Mouse (Mus musculus) liver, embryonic 16.5 days (tissue): ENCODE data around the gene Usp3. TPM values are rescaled to one million over a fixed set of nuclear protein-coding genes. Genes with fewer than 3 reads are reported as not detected.
A peak's percentile ranks its signal among the peaks of the same experiment; 100 is the strongest.

ENCODE experiments used
- ATAC-seq: fragments of 200-750 bp; cut with Nextera tagmentation; 2 replicates; pipeline ENCODE4 v1.8.0; 2017; ENCODE audit warnings: low read depth, mild to moderate bottlenecking, moderate number of reproducible peaks, moderate library complexity
- H3K27ac ChIP-seq: fragments of 300-500 bp; sonication (generic); 2 replicates; pipeline ENCODE4 v1.5.1; 2014; ENCODE audit warnings: mild to moderate bottlenecking, low read length
- H3K27me3 ChIP-seq: fragments of 300-500 bp; sonication (generic); 2 replicates; pipeline ENCODE4 v1.6.1; 2014; ENCODE audit warnings: low read depth, low read length, mixed read lengths; ENCODE audit not compliant: control insufficient read depth, insufficient read depth
- H3K36me3 ChIP-seq: fragments of 300-500 bp; sonication (generic); 2 replicates; pipeline ENCODE4 v1.6.1; 2014; ENCODE audit warnings: mild to moderate bottlenecking; ENCODE audit not compliant: control insufficient read depth, insufficient read depth
- H3K4me1 ChIP-seq: fragments of 300-500 bp; sonication (generic); 2 replicates; pipeline ENCODE4 v1.6.1; 2014; ENCODE audit warnings: low read depth, low read length, mixed read lengths; ENCODE audit not compliant: control insufficient read depth
- H3K4me2 ChIP-seq: fragments of 300-500 bp; sonication (generic); 2 replicates; pipeline ENCODE4 v1.6.1; 2014; ENCODE audit warnings: low read depth, low read length, mixed read lengths
- H3K4me3 ChIP-seq: fragments of 300-500 bp; sonication (generic); 2 replicates; pipeline ENCODE4 v1.5.1; 2014; ENCODE audit warnings: low read depth, mild to moderate bottlenecking, low read length
- H3K9ac ChIP-seq: fragments of 300-500 bp; sonication (generic); 2 replicates; pipeline ENCODE4 v1.6.1; 2014; ENCODE audit warnings: low read depth, low read length
- H3K9me3 ChIP-seq: fragments of 300-500 bp; sonication (generic); replicated peaks from 2 replicates; pipeline ENCODE4 v1.6.1; 2016; ENCODE audit warnings: low read length; ENCODE audit not compliant: control insufficient read depth
- WGBS: fragments of 180-500 bp; shearing (Covaris S2); extraction: QIAGEN DNeasy Blood & Tissue Kit; methylation state at CpG from one replicate; pipeline ENCODE4 v1.1.7; 2014; ENCODE audit not compliant: insufficient replicate concordance; 5-methylcytosine and 5-hydroxymethylcytosine counted together
- polyA plus RNA-seq: library from polyadenylated mRNA; unstranded; fragments of >200 nt; fragmentation: Nextera tagmentation; extraction: Ambion mirVana; gene quantifications from 2 replicates; pipeline ENCODE4 v1.2.1, GENCODE M21; 2015

The Usp3 gene
- polyA plus RNA-seq, 1 experiment from 2014 or later, result 11.9 TPM

DNA sequence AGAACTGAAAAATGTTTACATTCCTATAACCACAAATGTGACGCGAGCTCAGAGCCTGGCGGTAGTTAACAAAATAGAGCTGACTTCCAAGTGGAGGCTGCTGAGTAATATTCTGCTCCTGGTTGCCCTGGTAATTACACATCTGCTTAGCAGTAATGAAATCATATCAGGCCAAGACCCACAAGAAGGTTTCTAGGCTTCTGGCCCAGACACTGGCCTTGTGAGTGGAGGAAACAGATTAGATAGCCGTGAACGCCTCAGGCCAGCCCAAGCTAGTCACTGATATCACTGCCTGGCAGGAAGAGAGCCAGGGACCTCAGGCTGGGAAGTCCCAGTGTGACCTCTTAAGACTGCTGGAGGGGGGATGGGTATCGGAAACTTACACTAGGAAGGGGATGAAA is 27.6 kb upstream of the Usp3 start:
- no peak overlapping the region for H3K4me2 ChIP-seq
- no peaks in the 10 kb centered on the region for H3K9me3 ChIP-seq
- peak; percentile 89 for ATAC-seq
- no peaks in the 10 kb centered on the region for H3K36me3 ChIP-seq
- no peak overlapping the region for H3K4me3 ChIP-seq
- no peaks in the 10 kb centered on the region for H3K27me3 ChIP-seq
- no peak overlapping the region for H3K9ac ChIP-seq
- H3K4me1 ChIP-seq, result peaks cover 10% of the 10 kb centered on the region
- 14% methylated on average over 6 of the region's 6 CpGs for WGBS
- H3K27ac ChIP-seq, result no peak overlapping the region

DNA sequence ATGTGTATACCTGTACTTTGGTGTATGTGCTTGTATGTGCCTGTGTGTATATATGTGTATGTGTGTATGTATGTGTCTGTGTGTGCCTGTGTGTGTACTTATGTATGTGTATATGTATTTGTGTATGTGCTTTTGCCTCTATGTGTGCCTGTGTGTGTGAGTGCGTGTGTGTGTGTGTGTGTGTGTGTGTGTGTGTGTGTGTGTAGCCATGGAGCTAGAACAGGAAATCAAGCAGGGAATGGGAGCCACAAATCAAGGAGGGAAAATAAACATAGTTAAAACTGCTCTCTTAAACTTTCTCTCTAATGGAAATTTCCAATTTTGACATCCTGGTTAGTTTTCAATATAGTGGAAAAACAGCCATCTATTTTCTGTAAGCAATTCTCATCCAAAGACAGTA is 27.1 kb upstream of the Usp3 start:
- no peak for ATAC-seq
- H3K4me3 ChIP-seq, result no peak overlapping the region
- no peaks in the 10 kb centered on the region for H3K36me3 ChIP-seq
- H3K27ac ChIP-seq, result no peak overlapping the region
- no peak overlapping the region for H3K9ac ChIP-seq
- 61% methylated on average over 1 of the region's 1 CpGs for WGBS
- H3K27me3 ChIP-seq, result no peaks in the 10 kb centered on the region
- no peak overlapping the region for H3K4me2 ChIP-seq
- H3K9me3 ChIP-seq, result no peaks in the 10 kb centered on the region
- H3K4me1 ChIP-seq, result peaks cover 6% of the 10 kb centered on the region

DNA sequence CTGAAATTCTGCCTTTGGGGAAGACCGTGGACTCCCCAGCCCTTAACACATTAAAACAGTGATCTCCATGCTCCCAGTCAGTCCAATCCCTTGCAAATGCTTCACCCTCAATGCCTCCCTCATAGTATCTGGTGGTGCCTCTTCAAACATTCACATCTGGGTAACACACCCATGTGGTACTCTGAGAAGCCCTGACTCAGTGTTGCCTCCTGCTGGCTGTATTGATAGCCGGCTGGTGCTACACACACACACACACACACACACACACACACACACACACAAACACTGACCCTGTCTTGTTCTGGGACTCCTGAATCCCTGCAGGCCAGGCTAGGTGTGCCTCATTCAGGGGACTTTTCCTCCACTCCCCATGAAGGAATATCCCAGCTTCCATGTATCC is 24.9 kb upstream of the Usp3 start:
- no peak for ATAC-seq
- 70% methylated on average over 2 of the region's 2 CpGs for WGBS
- Histone ChIP-seq H3K36me3 (no peaks in the 10 kb centered on the region), H3K9me3 (no peaks in the 10 kb centered on the region), H3K27ac (no peak overlapping the region), H3K4me1 (peaks cover 6% of the 10 kb centered on the region), H3K4me3 (no peak overlapping the region), H3K4me2 (no peak overlapping the region), H3K27me3 (no peaks in the 10 kb centered on the region), H3K9ac (no peak overlapping the region)

DNA sequence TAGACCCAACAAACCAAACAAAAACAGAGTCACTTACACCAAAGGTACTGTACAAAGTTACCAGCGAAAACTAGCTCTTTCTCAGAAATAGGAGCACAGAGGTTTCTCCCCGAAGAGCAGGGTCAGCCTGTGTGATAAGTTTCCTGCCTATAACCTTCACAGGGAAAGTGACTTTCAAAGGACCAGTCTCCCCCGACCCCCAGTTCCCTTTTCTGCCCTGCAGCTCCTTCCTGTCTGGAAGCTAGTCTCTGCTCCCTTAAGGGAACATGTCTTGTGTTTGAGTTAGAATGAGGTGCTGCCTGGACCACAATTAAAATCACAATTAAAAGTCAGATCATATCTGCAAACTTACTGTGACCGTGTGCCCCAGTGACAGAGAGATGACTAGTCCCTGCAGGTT is 23.9 kb upstream of the Usp3 start:
- Histone ChIP-seq H3K36me3 (no peaks in the 10 kb centered on the region), H3K4me2 (no peak overlapping the region), H3K27ac (no peak overlapping the region), H3K4me3 (no peak overlapping the region), H3K4me1 (peaks cover 8% of the 10 kb centered on the region), H3K9ac (no peak overlapping the region), H3K27me3 (no peaks in the 10 kb centered on the region), H3K9me3 (no peaks in the 10 kb centered on the region)
- no peak for ATAC-seq
- WGBS, result 12% methylated on average over 4 of the region's 4 CpGs

DNA sequence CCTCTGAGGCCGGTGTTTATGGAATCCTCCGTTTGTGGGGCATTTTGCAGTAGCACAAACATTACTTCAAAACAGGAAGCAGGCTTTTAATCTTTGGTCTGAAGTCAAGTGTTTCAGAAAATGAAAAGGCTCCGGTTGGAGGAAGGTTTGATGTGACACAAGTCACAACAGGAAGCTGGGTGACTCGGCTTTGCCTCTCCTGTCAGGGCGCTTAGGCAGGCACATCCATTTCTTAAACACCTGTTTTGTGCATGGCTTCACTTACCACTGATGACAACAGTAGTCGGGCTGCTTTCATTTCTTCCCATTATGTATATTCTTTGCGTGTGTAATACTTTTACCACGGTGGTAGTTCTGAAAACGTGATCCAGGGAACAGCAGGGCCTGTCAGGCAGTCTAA is 22.2 kb upstream of the Usp3 start:
- no peak overlapping the region for H3K4me3 ChIP-seq
- H3K27me3 ChIP-seq, result no peaks in the 10 kb centered on the region
- WGBS, result 27% methylated on average over 9 of the region's 9 CpGs
- H3K27ac ChIP-seq, result no peak overlapping the region
- H3K4me1 ChIP-seq, result peaks cover 6% of the 10 kb centered on the region; the same call in 1 of the 2 replicates
- no peak overlapping the region for H3K9ac ChIP-seq
- no peaks in the 10 kb centered on the region for H3K9me3 ChIP-seq
- H3K36me3 ChIP-seq, result no peaks in the 10 kb centered on the region
- no peak overlapping the region for H3K4me2 ChIP-seq
- ATAC-seq, result no peak

DNA sequence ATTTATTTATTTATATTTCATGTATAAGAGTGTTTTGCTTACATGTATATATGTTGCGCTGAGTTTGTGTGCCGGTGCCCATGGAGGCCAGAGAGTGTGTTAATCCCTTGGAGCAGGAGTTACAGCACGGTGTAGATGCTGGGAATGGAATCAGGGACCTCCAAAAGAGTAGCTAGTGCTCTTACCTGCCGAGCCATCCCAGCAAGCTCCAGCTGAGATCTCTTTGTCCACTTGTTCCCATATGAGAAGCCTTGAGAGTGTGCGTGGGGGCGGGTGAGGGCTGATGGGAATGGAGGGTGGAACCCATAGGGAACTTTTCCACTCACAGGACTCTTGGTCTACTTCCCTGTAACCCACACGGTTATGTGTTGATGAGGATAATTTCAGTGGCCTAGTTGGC is 21.6 kb upstream of the Usp3 start:
- Histone ChIP-seq H3K36me3 (no peaks in the 10 kb centered on the region), H3K9ac (no peak overlapping the region), H3K27ac (no peak overlapping the region), H3K4me2 (no peak overlapping the region), H3K9me3 (no peaks in the 10 kb centered on the region), H3K4me3 (no peak overlapping the region), H3K4me1 (peaks cover 6% of the 10 kb centered on the region; the same call in 1 of the 2 replicates), H3K27me3 (no peaks in the 10 kb centered on the region)
- WGBS, result 69% methylated on average over 7 of the region's 7 CpGs
- no peak for ATAC-seq

DNA sequence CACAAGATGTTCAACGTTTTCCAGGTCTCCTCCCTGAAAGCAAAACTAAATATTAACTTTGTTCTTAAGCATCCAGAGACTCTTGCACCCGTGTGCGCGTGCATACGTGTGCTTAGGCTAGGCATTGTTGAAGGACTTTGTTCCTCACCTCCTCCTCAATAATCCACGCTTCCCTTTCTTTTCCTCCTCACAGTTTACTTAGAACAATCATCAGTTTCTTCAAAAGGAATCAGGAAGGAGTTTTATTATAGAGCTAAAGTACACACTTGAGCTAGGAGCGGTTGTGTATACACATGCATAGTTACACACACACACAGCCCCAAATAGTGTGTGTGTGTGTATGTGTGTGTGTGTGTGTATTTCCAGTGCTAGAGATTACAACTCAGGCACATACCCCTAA is 20.7 kb upstream of the Usp3 start:
- H3K9me3 ChIP-seq, result no peaks in the 10 kb centered on the region
- H3K36me3 ChIP-seq, result no peaks in the 10 kb centered on the region
- H3K4me1 ChIP-seq, result peaks cover 6% of the 10 kb centered on the region; the same call in 1 of the 2 replicates
- H3K27ac ChIP-seq, result no peak overlapping the region
- no peaks in the 10 kb centered on the region for H3K27me3 ChIP-seq
- H3K9ac ChIP-seq, result no peak overlapping the region
- no peak overlapping the region for H3K4me3 ChIP-seq
- no peak for ATAC-seq
- WGBS, result 70% methylated on average over 7 of the region's 7 CpGs
- H3K4me2 ChIP-seq, result no peak overlapping the region

DNA sequence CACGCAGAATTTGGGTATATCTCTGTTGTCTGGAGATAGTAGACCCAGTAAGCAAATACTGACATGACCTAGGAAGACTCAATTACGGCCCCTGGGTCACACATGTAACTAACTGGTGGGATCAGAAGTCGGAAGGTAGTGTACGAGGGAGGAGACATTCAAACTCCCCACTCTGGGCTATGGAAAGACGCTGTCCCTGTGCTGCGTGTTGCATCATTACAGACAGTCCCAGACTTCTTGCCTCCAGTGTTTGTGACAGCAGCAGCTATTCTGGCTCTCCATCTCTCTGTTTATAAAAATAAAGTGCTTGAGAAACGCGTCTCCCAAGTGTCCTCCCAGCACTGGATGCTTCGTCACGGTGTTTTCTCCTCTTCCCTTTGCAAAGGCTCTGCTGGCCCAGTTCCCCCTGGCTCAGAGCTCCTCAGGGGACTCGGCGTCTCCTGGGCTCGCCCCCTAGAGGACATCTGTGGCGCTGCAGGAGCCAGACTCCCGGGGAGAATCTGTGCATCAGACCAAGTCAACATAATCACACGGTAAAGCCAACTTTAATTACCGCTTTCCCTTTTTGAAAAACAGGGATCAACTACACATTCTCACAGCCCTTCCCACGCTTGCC is 18.6 kb upstream of the Usp3 start:
- Histone ChIP-seq H3K9me3 (no peaks in the 10 kb centered on the region), H3K4me3 (peak overlapping the region; percentile 7; the same call in 1 of the 2 replicates), H3K36me3 (no peaks in the 10 kb centered on the region), H3K9ac (no peak overlapping the region), H3K4me1 (peaks cover 6% of the 10 kb centered on the region; the same call in 1 of the 2 replicates), H3K27me3 (no peaks in the 10 kb centered on the region), H3K27ac (no peak overlapping the region), H3K4me2 (peak overlapping the region; percentile 21; the same call in 1 of the 2 replicates)
- ATAC-seq, result peak; percentile 71
- WGBS, result 18% methylated on average over 18 of the region's 18 CpGs

DNA sequence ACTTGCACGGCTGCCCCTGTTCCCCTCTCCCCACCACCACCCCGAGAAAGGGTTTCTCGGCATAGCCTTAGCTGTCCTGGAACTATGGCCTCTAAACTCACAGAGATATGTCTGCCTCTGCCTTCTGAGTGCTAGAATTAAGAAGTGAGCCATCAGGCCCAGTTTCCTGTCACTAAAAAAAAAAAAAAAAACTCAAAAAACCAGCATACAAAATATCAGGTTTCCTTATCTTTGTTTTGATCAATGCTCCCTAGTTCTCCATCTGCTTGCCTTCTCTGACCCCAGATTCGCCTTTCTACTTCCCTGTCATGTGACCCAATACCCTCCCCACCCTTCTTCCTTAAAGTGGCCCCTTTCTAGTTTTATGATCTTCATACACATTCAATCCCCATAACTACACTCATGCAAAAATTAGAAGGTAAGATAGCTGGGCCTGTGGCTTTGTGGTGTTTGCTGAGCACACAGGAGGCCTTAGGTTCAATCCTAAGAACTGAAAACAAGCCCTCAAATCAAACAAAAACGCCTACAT is 15.9 kb upstream of the Usp3 start:
- no peak overlapping the region for H3K9ac ChIP-seq
- 63% methylated on average over 5 of the region's 5 CpGs for WGBS
- no peak overlapping the region for H3K4me2 ChIP-seq
- H3K4me1 ChIP-seq, result peaks cover 18% of the 10 kb centered on the region
- no peak for ATAC-seq
- no peak overlapping the region for H3K27ac ChIP-seq
- no peak overlapping the region for H3K4me3 ChIP-seq
- H3K36me3 ChIP-seq, result no peaks in the 10 kb centered on the region
- no peaks in the 10 kb centered on the region for H3K9me3 ChIP-seq
- no peaks in the 10 kb centered on the region for H3K27me3 ChIP-seq
